Mouse (Mus musculus) heart, postnatal 25 days (tissue): ENCODE data around the gene Utp11. TPM values are rescaled to one million over a fixed set of nuclear protein-coding genes. Genes with fewer than 3 reads are reported as not detected.
"Not testable (repeated sequence)": the region's sequence is repeated elsewhere in the genome, so short reads cannot be mapped to it uniquely, and the experiment has no call there.

Experiments used
- DNase-seq: peaks from one replicate; pipeline ENCODE4 v3.0.0; 2022; ENCODE audit warnings: low spot score
- intact Hi-C: fragments of 180-260 bp; cut with DNase I; formaldehyde crosslinking; loops from one replicate; pipeline ENCODE4 v1.15.1; 2025
- total RNA-seq, 2 experiments: library from RNA; stranded (reverse); gene quantifications; 2 replicates each; pipeline ENCODE4 v1.2.3; 2021

The Utp11 gene
- 10 to 100 TPM; 10.8 to 13.2 TPM for total RNA-seq

- intact Hi-C loops, result no loop called here
- peak; percentile 77 for DNase-seq
Measured at GRCm38 (mm10) chr4:124693135-124693894, at the start of gene Utp11. Utp11 (minus strand) TSS chr4:124693600.

DNA sequence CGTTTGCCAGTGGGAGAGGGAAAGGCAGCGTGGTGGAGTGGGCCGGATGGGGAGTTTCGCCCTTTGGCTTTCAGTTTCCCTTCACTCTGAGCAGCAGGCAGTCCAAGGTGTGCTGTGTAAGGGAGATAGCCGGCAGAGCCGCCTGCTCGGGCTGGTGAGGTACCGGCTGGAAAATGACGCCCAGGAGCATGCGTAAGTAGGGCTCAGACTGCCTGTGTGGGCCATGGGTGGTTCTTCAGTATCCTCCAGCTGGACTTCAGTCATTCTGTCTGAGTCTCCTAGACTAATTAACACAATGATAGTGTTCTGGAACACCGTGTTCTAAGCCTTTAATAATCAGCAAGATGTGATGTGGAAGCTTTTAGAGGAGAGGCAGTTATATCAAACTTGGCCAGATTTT lies 49.4 kb upstream of the Utp11 start:
- intact Hi-C loops, result no loop called here
- DNase-seq, result no peak

- peak; percentile 69 for DNase-seq
- intact Hi-C loops, result no loop called here
Measured at GRCm38 (mm10) chr4:124741376-124742343, 48.3 kb upstream of the Utp11 start, which contains the start of gene Inpp5b. Inpp5b (plus strand) TSS chr4:124741850.

DNA sequence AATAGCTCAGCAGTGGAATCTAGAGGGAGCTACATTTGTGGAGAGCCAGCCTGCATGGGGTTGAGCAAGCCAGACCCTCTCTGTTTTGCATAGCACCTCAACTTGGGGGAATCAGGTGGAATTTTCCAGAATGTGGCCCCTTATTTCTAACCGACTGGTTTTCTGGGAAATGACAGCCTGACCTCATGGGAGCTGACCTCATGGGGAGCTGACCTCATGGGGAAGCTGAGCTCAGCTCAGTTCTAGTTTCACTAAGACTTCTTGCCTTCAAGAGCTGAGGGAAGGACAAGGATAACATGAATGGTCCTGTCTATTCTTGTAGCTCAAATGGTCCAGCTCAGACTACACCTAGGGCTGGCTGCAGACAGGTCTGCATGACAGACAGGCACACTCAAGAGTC lies 45.4 kb upstream of the Utp11 start:
- no peak for DNase-seq
- intact Hi-C loops, result no loop called here

DNA sequence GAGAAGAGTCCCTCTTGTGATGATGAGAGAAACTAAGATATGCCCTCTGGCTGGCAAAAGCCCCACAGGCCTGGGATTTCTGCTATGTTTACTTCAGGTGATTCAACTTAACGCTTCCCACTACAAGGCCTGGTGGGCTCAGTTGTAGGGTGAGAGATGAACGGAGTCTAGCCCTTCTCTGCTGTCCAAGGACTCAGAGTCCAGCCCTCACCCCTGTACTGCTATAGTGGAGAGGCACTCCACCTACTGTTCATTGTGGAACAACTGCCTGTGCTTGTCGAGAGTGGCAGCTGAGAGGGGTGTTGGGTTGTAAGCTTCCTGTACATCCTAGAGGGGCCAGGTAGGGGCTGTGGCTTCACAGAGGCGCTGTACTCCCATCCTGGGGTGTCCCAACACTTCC lies 44.6 kb upstream of the Utp11 start:
- intact Hi-C loops, result no loop called here
- no peak for DNase-seq

DNA sequence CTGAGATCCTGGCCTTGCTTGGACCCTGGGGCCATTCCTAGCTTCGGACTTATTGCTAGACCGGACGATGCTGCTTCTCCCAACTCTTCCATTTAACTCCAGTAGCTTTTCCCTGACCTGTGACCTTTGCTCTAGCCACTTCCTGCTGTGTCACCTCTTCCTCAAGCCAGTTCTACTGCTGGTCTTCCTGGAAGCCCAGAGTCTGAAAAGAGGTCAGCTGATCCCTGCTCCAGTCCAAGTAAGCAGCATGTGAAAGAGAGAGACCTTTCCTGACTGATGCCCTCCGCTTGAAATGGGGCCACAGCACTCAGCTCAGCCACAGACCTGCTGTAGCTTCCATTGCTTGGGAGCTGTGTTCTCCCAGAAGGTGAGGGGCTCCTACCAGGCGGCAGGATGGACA lies 44.1 kb upstream of the Utp11 start:
- DNase-seq, result no peak
- intact Hi-C loops, result no loop called here

DNA sequence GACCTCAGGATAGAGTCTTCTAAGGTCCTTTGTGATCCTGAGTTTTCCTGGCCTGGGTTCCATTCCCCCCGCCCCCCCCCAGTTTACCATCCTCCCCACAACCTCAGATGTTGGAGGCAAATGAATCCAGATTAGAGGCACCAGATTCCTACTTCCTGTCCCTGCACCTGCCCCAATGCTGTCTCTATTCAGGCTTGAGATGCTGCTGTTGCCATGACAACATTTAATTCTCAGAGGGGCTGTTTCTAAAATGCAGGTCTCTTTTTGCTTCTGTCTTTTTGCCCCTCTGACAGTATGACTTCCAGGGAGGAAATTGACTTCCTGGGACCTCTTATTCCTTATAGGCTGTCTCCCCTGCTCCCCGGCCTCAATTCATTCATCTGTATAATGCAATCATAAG lies 43.6 kb upstream of the Utp11 start:
- intact Hi-C loops, result no loop called here

DNA sequence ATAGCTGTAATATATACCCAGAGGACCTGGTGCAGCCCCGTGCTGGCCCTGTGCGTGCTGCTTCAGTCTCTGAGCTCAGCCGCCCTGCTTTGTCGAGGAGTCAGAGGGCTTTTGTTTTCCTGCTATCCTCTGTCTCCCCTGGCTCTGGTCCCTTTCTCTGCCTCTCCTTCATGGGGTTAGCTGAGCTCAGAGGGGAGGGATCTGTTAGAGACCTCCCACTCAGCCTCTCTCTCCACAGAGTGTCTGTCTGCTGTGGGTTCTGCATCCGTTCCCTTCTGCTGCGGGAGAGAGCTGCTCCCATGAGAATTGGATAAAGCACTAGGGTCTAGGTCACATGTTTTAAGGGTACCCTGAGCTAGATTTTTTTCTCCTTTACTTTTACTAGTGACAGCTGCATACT lies 32.7 kb upstream of the Utp11 start:
- no peak for DNase-seq
- intact Hi-C loops, result no loop called here

More for the DNA sequence above, 43.6 kb upstream of the Utp11 start:
- no peak for DNase-seq

DNA sequence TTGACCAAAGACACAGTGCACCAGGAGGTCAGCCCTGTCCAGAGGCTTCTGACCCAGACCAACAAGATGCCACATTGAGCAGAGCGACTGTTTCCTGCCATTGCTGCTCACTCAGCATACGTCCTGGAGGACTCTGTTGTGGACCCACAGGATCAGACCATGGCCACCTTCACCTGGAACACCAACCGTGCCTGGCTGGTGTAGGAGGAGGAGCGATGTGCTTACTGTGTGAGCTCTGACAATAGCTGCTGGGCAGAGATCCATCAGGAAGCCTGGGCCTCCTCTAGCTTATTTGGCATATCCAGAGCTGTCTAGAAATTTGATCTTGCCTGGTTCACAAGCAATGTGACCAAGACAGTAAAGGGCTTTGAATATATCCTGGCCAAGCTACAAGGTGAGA lies 25.7 kb upstream of the Utp11 start:
- DNase-seq, result no peak
- intact Hi-C loops, result loop anchor here (5.0 to 10.0 kb wide), 2 partner anchors 83 to 346 kb away; partner anchors contain the start of genes Dnali1, Mtf1 and Snip1

DNA sequence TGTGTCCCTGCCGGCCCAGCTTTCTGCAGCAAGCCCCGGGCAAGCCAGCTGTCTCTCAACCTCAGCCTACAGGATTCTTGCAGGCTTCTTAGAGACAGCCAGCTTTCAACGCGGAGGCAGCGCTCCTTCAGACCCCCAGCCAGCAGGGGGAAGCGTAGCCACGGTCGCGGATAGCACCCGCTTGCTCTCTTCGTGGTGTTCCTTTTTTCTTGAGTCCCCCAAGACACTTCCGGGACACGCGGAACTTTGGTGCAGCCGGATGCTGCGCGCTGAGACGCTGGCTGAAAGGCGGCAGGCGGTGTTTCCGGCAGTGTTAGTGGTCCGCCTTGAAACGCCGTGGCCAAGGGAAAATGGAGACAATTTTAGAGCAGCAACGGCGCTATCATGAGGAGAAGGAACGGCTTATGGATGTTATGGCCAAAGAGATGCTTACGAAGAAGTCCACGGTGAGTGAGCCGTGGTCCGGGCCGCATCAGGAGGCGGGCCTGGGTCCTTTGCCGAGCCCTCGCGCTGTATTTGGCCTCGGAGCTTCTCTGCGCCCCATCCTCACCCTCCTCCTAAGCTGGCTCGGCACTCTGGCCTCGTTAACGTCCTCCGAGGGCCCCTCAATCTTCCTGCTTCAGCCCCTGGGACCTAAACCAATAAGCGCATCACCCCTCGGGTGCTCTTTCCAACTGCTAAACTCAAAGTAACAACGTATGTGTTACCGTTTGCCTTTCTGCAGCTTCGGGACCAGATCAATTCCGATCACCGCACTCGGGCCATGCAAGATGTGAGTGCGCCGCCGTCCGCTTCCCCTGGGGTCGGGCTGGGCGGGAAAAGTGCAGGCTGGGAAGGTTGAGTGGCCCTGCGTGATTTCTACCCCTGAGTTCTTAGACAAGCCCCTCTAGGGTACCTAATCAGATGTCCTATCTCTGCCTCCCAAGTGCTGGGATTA lies 21.4 kb upstream of the Utp11 start, which contains the start of gene Sf3a3:
TSS of gene Sf3a3 (plus strand) at position 232 of the 937 bp plus-strand sequence.
- intact Hi-C loops, result loop anchor here (2.0 to 10.0 kb wide), 4 partner anchors 37 to 350 kb away; partner anchors contain the start of genes 1110065P20Rik, Dnali1, Mtf1 and Snip1
- DNase-seq, result peak; percentile 89

- intact Hi-C loops, result loop anchor here (2.0 to 10.0 kb wide), 3 partner anchors 38 to 351 kb away; partner anchors contain the start of genes 1110065P20Rik, Dnali1, Snip1 and Yrdc
- DNase-seq, result not testable (repeated sequence)
Measured at GRCm38 (mm10) chr4:124713850-124714249, 20.4 kb upstream of the Utp11 start.

- no peak for DNase-seq
- intact Hi-C loops, result loop anchor here (5.0 to 10.0 kb wide), 2 partner anchors 40 to 352 kb away; partner anchors contain the start of genes Dnali1 and Snip1
Measured at GRCm38 (mm10) chr4:124712618-124713017, 19.2 kb upstream of the Utp11 start.

DNA sequence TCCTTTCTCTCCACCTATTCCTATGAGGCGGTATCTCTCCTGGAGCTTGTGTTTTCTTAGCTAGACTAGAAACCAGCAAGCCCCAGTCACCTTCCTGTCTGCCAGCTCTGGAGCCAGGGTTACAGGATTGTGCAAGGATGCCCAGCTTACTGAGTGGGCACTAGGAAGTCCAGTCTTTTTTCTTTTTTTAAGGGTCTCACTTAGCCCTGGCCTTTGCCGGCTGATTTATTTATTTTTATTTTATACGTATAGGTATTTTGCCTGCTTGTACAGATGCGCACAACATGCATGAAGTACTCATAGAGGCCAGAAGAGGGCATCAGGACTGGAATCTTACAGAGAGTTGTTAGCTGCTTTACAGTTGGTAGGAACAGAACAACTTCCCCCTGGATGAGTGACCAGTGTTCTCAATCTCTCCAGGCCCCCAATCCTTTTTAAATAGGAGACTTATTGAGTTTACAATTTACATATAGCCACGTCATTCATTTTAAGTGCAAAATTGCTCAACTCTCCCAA lies 17.4 kb upstream of the Utp11 start:
- no peak for DNase-seq
- intact Hi-C loops, result loop anchor here (2.0 to 10.0 kb wide), 3 partner anchors 26 to 354 kb away; partner anchors contain the start of genes Dnali1 and Snip1

GRCm38 (mm10) chr4:124709961-124710446 lies 16.6 kb upstream of the Utp11 start:
- intact Hi-C loops, result loop anchor here (2.0 to 10.0 kb wide), 3 partner anchors 25 to 355 kb away; partner anchors contain the start of genes Dnali1 and Snip1
- peak; percentile 29 for DNase-seq

DNA sequence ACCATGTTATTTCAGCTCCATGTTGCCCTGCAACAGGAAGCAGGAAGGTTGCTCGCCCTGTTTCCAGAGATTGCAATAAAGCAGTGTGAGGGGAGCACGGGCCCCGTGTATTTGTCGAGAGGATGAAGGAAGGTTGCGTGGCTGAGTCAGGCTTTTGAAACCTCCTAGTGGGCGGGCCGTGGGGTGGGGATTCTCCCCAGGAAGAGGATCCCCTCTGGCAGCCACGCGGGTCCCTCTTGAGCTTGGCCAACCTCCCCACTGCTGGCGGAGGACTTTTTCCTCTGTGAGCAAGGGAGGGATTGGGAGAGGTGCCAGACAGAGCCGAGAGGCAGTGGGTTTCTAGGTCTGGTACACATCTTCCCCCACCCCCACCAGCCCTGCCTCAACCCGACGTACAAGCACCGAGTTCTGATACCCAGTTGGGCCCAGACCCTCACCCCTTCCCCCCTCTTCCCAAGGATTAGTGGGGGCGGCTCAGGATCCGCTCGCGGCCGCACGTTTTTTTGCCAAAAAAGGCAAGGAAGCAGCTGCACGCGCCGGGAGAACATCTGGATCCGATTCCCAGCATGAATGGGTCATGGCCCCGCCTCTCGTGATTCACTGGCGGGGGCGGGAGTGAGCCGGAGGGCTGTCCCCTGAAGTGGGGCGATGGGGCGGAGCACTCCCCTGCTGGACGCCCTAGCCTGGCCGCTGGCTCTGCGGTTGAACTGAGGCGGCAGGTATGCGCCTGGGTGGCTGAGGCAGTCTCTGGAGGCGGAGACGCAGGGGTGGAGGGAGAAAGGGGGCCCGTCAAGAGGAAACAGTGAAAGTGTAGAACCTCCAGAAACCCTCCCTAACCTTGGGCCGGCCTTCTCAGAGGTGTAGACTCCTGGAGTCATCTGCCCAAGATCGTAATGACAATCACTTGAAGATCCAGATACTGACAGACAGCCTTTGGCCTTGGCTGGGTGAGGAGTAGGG lies 15.4 kb upstream of the Utp11 start:
- DNase-seq, result peak; percentile 91
- intact Hi-C loops, result no loop called here

DNA sequence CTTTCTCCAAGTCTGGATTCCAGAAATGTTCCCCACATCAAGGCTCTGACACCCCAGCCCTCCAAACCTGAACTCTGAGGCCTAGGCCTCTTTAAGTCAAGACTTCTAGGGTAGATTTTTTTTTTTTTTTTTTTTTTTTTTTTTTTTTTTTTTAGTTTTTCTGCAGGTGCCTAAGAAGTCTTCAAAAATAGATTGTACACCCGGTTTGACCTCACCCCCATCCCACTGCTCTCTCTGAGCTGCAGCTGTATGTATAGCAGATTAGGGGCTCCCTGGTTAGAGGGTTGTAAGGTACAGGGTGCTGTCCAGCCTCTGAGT lies 14.8 kb upstream of the Utp11 start:
- DNase-seq, intact Hi-C loops: not testable (repeated sequence)

- intact Hi-C loops, DNase-seq: not testable (repeated sequence)
Measured at GRCm38 (mm10) chr4:124707381-124708199, 14.2 kb upstream of the Utp11 start.
